22 mouse cellular contexts compared by ENCODE assay signal in the genomic region with DNA sequence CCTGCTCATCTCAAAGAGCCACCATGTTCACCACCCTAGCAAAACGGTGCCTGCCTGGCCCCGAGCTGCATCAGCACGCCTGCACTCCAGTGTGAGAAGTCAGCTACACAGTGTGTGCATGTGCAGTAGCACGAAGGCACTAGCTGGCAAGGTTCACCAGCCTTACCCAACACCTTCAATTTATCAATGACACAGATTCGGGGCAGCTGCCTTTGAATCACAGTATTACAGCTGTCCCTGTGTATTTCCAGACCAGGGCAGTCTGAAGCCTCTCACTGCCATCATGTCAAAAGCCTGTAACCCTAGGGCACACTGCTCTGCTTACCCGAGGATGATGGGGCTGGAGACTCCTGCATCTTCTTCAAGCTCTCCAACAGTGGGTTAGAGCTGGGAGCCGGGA. TPM values are rescaled to one million over a fixed set of nuclear protein-coding genes. Genes with fewer than 3 reads are reported as not detected.
"Had no signal": no experiment of that assay in that cellular context is flagged by ENCODE, and none has a peak within 500 bp of the region (broad histone marks: within the 10 kb centered on the region; RNA-seq: fewer than 3 reads in every experiment).

No protein-coding gene starts in this region.

- H3K9me3 ChIP-seq: neural tube, embryonic 15.5 days; stomach, embryonic 15.5 days had no signal

- H3K9ac ChIP-seq: neural tube, embryonic 15.5 days; stomach, embryonic 15.5 days had no signal

- H3K4me2 ChIP-seq: neural tube, embryonic 15.5 days; stomach, embryonic 15.5 days had no signal

- H3K27me3 ChIP-seq: neural tube, embryonic 15.5 days; stomach, embryonic 15.5 days had no signal

- DNase-seq: retina, postnatal 1 day; right cerebral cortex, adult 18-20 months; right cerebral cortex, postnatal 14 days; right cerebral cortex, postnatal 25 days; right cerebral cortex, postnatal 4 days; spleen, adult 18-20 months; thymus, adult 18-20 months; thymus, adult 2 months; thymus, postnatal 14 days; thymus, postnatal 25 days; thymus, postnatal 36 days; thymus, postnatal 4 days had no signal

- H3K4me1 ChIP-seq: neural tube, embryonic 15.5 days; stomach, embryonic 15.5 days had no signal

- H3K4me3 ChIP-seq: neural tube, embryonic 15.5 days; stomach, embryonic 15.5 days had no signal

- H3K27ac ChIP-seq: neural tube, embryonic 15.5 days; stomach, embryonic 15.5 days; stomach, postnatal 0 days had no signal

RNA-seq across cellular contexts. Expression of a gene that starts 29.7 kb away (rescaled TPM):
- total RNA-seq: neutrophil, adult 5-6 weeks had no signal
- polyA plus RNA-seq: neural tube, embryonic 14.5 days; neural tube, embryonic 15.5 days; small intestine, adult 2 months; stomach, embryonic 14.5 days; thymus, adult 2 months; thymus, postnatal 0 days; urinary bladder, adult 2 months had no signal

RNA-seq across cellular contexts. Expression of a gene that starts 32.9 kb away (rescaled TPM):
- total RNA-seq: neutrophil, adult 5-6 weeks had no signal
- polyA plus RNA-seq: neural tube, embryonic 14.5 days; small intestine, adult 2 months; spleen, adult 2 months; stomach, embryonic 14.5 days; thymus, adult 2 months; urinary bladder, adult 2 months had no signal
